Mouse (Mus musculus): Measurements from ENCODE around the gene Ttc28. TPM values are rescaled to one million over a fixed set of nuclear protein-coding genes. Genes with fewer than 3 reads are reported as not detected.

Gene Ttc28
- polyA plus RNA-seq, 1 experiment from 2014 or later = 21.3 TPM

DNA sequence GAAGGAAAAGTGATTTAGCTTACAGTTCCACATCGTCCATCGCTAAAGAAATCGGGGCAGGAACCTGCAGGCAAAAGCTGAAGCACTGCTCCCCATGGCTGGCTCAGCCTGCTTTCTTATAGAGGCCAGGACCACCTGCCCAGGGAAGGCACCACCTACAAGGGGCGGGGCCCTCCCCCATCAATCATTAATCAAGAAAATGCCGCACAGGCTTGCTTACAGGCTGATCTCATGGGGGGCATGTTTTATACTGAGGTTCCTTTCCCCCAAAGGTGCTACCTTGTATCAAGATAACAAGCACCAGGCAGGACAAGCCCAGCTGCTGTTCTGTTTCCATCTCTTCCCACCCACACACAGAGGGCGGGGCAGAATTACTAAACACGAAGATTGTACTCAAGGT lies 419.1 kb downstream of the Ttc28 start:
- no peak for ATAC-seq
- Histone ChIP-seq H3K36me3 (no peaks in the 10 kb centered on the region), H3K27me3 (no peaks in the 10 kb centered on the region), H3K4me3 (replicated peaks) (no peak overlapping the region), H3K4me2 (replicated peaks) (no peak overlapping the region), H3K27ac (no peak overlapping the region), H3K9ac (replicated peaks) (no peak overlapping the region), H3K9me3 (no peaks in the 10 kb centered on the region), H3K4me1 (replicated peaks) (no peaks in the 10 kb centered on the region)
- 54% methylated on average over 7 of the region's 7 CpGs for WGBS

DNA sequence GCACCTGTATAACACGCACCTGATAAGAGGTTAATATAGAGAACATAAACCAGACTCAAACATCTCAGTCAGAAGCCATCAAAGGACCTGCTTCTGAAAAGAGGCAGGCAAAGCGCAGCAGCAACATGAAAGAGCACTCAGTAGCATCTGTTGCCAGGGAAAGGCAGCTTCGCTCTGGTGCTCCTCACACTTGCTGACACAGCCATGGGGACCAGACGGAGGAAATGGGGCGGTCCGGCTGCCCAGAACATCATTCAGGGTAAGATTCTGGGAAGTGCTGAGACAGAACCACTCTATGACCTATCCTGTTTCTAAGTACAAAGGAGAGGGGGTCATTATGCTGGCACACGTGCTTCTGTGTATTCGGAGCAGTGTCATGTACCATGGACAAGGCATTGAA lies 421.2 kb downstream of the Ttc28 start:
- Histone ChIP-seq H3K27me3 (no peaks in the 10 kb centered on the region), H3K4me3 (replicated peaks) (no peak overlapping the region), H3K9me3 (no peaks in the 10 kb centered on the region), H3K4me2 (replicated peaks) (no peak overlapping the region), H3K36me3 (no peaks in the 10 kb centered on the region), H3K27ac (no peak overlapping the region), H3K4me1 (replicated peaks) (no peaks in the 10 kb centered on the region), H3K9ac (replicated peaks) (no peak overlapping the region)
- ATAC-seq = no peak
- 72% methylated on average over 8 of the region's 8 CpGs for WGBS

DNA sequence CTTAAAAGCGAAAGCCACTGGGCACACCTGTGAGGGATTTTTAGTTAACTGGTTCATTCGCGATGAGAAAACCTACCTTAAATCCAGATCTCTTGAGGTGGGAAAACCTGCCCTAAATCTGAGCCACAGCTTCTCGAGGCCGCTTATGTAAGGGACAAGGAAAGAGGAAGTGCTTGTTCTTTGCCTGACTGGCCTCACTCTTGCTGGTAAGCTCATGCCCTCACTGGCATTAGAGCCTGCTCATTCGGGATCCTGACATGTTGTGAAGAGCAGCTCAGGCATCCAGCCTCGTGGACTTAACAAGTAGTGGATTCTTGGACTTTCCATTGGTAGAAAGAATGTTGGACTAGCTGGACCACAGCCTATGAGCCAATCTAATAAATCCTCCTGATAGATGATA lies 422.1 kb downstream of the Ttc28 start:
- Histone ChIP-seq H3K9ac (replicated peaks) (no peak overlapping the region), H3K4me3 (replicated peaks) (no peak overlapping the region), H3K4me1 (replicated peaks) (no peaks in the 10 kb centered on the region), H3K4me2 (replicated peaks) (no peak overlapping the region), H3K27ac (no peak overlapping the region), H3K9me3 (no peaks in the 10 kb centered on the region), H3K27me3 (no peaks in the 10 kb centered on the region), H3K36me3 (no peaks in the 10 kb centered on the region)
- WGBS = 83% methylated on average over 7 of the region's 7 CpGs
- ATAC-seq = no peak

DNA sequence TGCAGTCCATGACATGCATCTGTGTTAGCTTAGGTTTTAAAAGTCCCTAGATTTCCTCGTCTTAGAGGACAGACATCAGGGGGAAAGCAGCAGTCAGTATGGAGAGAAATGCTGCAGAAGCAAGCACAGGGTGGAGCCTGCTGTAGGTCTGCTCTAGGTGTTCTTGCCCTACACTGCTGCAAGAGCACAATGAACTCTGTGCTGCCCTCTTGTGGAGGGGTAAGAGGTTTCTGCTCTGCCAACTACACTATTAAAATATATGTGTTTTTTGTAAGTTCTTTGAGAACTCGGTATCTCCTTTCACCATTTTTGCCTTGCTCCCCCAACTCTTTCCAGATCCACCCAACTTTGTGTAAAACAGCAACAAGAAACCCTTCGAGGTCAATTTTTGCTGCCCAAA lies 425.1 kb downstream of the Ttc28 start:
- no peaks in the 10 kb centered on the region for H3K4me1 ChIP-seq (replicated peaks)

DNA sequence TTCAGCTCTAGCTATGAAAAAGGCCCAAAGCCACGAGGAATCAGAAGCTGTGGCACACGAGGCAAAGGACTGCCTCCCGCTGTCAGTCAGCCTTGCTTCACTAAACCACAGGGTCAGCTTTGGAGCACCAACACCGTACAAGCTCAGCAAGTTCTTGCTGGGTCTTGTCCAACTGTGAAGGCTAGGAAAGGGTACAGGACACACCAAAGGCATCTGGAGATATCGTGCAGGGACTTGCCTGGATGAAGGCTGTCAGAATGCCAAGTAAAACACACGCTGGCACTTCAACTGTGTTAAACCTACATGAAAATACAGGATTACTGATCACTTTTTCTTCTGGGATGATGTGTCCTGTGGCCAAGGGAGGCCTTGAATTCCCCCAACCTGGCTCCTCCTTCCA lies 430.6 kb downstream of the Ttc28 start:
- H3K9ac ChIP-seq (replicated peaks) = no peak overlapping the region
- H3K36me3 ChIP-seq = no peaks in the 10 kb centered on the region
- no peak overlapping the region for H3K4me2 ChIP-seq (replicated peaks)
- H3K9me3 ChIP-seq = no peaks in the 10 kb centered on the region
- ATAC-seq = no peak
- WGBS = 84% methylated on average over 6 of the region's 6 CpGs
- H3K27me3 ChIP-seq = no peaks in the 10 kb centered on the region
- H3K27ac ChIP-seq = no peak overlapping the region
- no peaks in the 10 kb centered on the region for H3K4me1 ChIP-seq (replicated peaks)
- H3K4me3 ChIP-seq (replicated peaks) = no peak overlapping the region

More for the DNA sequence above, 425.1 kb downstream of the Ttc28 start:
- H3K27me3 ChIP-seq = no peaks in the 10 kb centered on the region
- no peak overlapping the region for H3K4me3 ChIP-seq (replicated peaks)
- no peak overlapping the region for H3K4me2 ChIP-seq (replicated peaks)
- no peak overlapping the region for H3K27ac ChIP-seq
- H3K9ac ChIP-seq (replicated peaks) = no peak overlapping the region
- H3K36me3 ChIP-seq = no peaks in the 10 kb centered on the region
- ATAC-seq = no peak
- H3K9me3 ChIP-seq = no peaks in the 10 kb centered on the region
- 90% methylated on average over 3 of the region's 3 CpGs for WGBS

DNA sequence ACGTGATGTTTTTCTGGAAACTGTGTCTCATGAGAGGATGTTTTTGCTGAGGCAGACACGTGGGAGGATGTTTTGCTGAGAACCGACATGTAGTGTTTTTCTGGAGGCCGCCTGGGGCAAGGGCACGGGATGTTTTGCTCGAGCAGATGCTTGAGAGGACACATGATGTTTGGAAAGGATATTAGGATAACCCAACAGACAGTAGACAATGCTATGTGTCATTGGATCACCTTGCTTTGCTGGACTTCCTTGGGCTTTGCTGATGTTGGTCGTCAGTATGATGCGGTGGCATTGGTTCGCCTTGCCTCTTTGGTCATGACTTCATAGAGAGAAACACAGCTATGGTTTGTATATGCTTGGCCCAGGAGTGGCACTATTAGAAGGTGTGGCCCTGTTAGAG lies 434.2 kb downstream of the Ttc28 start:
- H3K4me3 ChIP-seq (replicated peaks) = no peak overlapping the region
- no peak overlapping the region for H3K27ac ChIP-seq
- no peak for ATAC-seq
- H3K4me2 ChIP-seq (replicated peaks) = no peak overlapping the region
- H3K36me3 ChIP-seq = no peaks in the 10 kb centered on the region
- no peak overlapping the region for H3K9ac ChIP-seq (replicated peaks)
- WGBS = 91% methylated on average over 9 of the region's 9 CpGs
- no peaks in the 10 kb centered on the region for H3K9me3 ChIP-seq
- no peaks in the 10 kb centered on the region for H3K27me3 ChIP-seq
- no peaks in the 10 kb centered on the region for H3K4me1 ChIP-seq (replicated peaks)

DNA sequence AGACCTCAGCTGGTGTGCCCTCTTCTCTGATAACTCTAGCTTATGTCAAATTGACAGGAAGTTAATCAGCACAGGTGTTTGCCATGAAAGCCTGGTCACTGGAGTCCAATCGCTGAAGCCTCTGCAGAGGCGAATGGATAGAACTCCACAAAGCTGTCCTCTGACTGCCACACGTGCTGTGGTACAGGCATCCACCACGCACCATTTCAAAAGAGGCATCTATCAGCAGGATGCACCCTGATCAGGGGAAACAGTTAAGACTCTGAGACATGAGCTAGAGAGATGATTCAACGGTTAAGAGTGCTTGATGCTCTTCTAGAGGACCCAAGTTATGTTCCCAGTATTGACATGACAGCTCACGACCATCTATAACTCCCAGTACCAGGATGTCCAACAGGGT lies 435.5 kb downstream of the Ttc28 start:
- no peak for ATAC-seq
- WGBS = 94% methylated on average over 6 of the region's 6 CpGs
- no peaks in the 10 kb centered on the region for H3K9me3 ChIP-seq

DNA sequence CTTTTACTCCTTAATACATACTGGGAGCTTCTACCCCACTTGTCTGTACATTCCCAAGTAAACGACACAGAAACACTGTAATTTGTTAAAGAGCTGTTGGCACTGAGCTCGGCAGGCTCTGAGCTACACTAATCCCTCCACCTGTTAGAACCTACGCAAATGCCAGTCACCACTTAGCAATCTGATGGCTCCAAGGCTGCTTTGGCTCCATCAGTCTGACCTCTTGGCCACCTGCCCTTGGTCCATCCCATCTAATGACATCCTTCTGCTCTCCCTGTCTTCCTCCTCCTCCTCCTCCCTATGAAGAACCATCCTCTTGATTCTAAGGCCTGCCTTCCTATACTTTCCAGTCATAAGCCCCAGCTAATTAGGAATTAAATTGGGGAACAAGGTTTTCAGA lies 437.9 kb downstream of the Ttc28 start:
- Histone ChIP-seq H3K27me3 (no peaks in the 10 kb centered on the region), H3K9ac (replicated peaks) (no peak overlapping the region), H3K4me1 (replicated peaks) (no peaks in the 10 kb centered on the region), H3K4me3 (replicated peaks) (no peak overlapping the region), H3K4me2 (replicated peaks) (no peak overlapping the region), H3K9me3 (no peaks in the 10 kb centered on the region), H3K36me3 (no peaks in the 10 kb centered on the region), H3K27ac (no peak overlapping the region)
- no peak for ATAC-seq
- WGBS = 84% methylated on average over 3 of the region's 3 CpGs

More for the DNA sequence above, 435.5 kb downstream of the Ttc28 start:
- Histone ChIP-seq H3K36me3 (no peaks in the 10 kb centered on the region), H3K4me2 (replicated peaks) (no peak overlapping the region), H3K27me3 (no peaks in the 10 kb centered on the region), H3K27ac (no peak overlapping the region), H3K9ac (replicated peaks) (no peak overlapping the region), H3K4me1 (replicated peaks) (no peaks in the 10 kb centered on the region), H3K4me3 (replicated peaks) (no peak overlapping the region)

DNA sequence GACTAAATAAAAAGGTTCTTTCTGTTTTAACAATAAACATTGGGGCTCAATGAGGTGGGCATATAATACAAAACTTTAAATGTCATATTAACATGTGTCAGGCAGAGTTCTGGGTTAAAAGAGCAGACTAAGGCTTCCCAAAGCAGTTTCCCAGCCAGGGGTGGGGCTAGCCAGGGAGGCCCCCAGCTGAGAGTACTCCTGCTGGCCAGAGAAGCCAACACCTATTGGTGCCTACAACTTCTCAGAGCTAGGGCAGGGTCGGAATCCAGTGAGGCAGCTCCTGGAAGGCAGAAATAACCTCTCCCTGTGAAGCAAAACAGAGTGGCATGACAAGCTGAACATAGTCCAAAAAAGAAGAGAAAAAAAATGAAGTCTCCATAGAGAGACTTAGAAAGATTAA lies 439.3 kb downstream of the Ttc28 start:
- Histone ChIP-seq H3K4me3 (replicated peaks) (no peak overlapping the region), H3K9ac (replicated peaks) (no peak overlapping the region), H3K4me1 (replicated peaks) (no peaks in the 10 kb centered on the region), H3K9me3 (no peaks in the 10 kb centered on the region), H3K27ac (no peak overlapping the region), H3K27me3 (no peaks in the 10 kb centered on the region), H3K4me2 (replicated peaks) (no peak overlapping the region), H3K36me3 (no peaks in the 10 kb centered on the region)
- ATAC-seq = no peak
- 54% methylated on average over 1 of the region's 1 CpGs for WGBS

DNA sequence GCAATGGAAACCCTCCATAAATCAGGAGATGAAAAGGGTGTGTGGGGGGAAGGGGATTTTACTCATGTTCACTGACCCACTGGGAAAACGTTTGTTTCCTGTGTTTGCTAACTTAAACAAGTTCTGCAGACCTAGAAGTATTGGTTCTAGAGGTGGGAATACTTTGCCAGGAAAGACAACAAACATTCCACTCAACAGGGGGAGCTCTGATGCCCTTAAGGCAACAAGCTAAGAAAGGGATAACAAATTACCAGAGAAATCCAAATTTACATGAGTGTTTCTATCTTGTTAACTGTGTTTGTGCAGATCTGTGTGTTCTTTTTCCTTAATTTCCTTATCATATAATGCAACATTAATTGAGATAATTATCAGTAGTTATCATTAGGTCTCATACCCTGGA lies 446.2 kb downstream of the Ttc28 start:
- Histone ChIP-seq H3K9me3 (0 out of 2 replicates have a peak, but pooled peaks cover 6% of the 10 kb centered on the region), H3K9ac (replicated peaks) (no peak overlapping the region), H3K27me3 (no peaks in the 10 kb centered on the region), H3K4me2 (replicated peaks) (no peak overlapping the region), H3K4me3 (replicated peaks) (no peak overlapping the region), H3K27ac (no peak overlapping the region), H3K4me1 (replicated peaks) (peaks cover 5% of the 10 kb centered on the region), H3K36me3 (no peaks in the 10 kb centered on the region)
- ATAC-seq = no peak
- 27% methylated on average over 1 of the region's 1 CpGs for WGBS

DNA sequence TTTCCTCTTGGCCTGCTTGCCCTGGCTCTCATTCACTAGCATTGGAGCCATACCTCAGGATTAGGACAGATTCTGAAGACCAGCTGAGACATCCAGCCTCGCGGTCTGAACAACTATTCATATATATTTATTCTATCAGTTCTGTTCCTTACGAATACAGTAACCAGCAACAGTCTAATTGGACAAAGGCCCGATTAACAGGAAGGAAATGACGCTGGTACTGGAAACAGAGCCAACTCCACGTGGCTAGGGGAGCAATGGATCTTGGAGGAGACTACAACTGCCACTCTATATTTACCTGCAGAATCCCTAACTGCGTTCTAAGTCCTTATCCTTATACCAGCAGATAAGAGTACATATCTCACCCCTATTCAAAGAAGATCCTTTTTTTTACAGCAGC lies 447.8 kb downstream of the Ttc28 start:
- Histone ChIP-seq H3K9ac (replicated peaks) (no peak overlapping the region), H3K36me3 (no peaks in the 10 kb centered on the region), H3K9me3 (0 out of 2 replicates have a peak, but pooled peaks cover 6% of the 10 kb centered on the region), H3K4me1 (replicated peaks) (peaks cover 18% of the 10 kb centered on the region), H3K4me3 (replicated peaks) (no peak overlapping the region), H3K27me3 (no peaks in the 10 kb centered on the region), H3K4me2 (replicated peaks) (no peak overlapping the region), H3K27ac (no peak overlapping the region)
- ATAC-seq = no peak
- 86% methylated on average over 7 of the region's 7 CpGs for WGBS

DNA sequence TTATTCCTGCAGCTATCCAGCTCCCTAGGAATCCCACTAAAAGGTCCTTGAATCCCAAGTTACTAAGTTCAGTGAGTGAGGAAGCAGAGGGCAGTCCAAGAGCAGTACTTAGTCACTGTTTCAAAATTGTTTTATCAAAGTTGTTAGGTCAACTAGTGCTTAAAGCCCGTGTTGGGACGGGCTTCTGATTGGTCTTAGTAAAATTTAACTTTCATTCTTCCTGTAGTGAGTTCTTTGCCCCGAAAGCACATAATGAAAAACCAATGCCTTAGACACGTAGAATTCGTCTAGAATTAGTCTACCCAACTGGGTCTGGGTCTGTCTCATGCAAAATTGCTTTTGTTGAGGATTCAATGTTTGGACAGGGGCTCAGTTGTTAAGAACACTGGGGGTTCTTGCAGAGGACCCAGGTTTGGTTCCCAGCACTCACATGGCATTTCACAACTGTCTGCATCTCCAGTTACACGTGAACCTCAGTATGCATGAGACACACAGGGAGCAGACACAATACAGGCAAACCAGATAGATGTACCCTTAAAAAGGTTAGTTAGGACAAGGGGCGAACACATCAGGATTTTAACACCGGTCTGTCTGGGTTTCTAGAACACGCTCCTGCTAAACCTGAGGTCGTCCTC lies 450.3 kb downstream of the Ttc28 start:
- H3K27me3 ChIP-seq = no peaks in the 10 kb centered on the region
- peaks cover 21% of the 10 kb centered on the region for H3K4me1 ChIP-seq (replicated peaks)
- peak; percentile 66; the same call in 1 of the 2 replicates for ATAC-seq
- 22% methylated on average over 10 of the region's 10 CpGs for WGBS
- H3K4me3 ChIP-seq (replicated peaks) = peak overlapping the region; percentile 90
- H3K27ac ChIP-seq = peak overlapping the region; percentile 72
- H3K36me3 ChIP-seq = peaks cover 16% of the 10 kb centered on the region; the same call in 1 of the 2 replicates
- peak overlapping the region; percentile 82 for H3K4me2 ChIP-seq (replicated peaks)
- H3K9me3 ChIP-seq = 0 out of 2 replicates have a peak, but pooled peaks cover 6% of the 10 kb centered on the region
- peak overlapping the region; percentile 96 for H3K9ac ChIP-seq (replicated peaks)
